Mouse (Mus musculus): ENCODE data around the gene Ankle2. TPM values are rescaled to one million over a fixed set of nuclear protein-coding genes. Genes with fewer than 3 reads are reported as not detected.

Gene Ankle2
- 38.7 and 52.6 TPM in 2 replicates for total RNA-seq (2021)
- long read RNA-seq, full-length matches to known transcripts, result 33 of 42 reads
- long read RNA-seq, partial matches to known transcripts, result 5 of 42 reads
- long read RNA-seq, other reads (novel, unspliced or antisense), result 4 of 42 reads

DNA sequence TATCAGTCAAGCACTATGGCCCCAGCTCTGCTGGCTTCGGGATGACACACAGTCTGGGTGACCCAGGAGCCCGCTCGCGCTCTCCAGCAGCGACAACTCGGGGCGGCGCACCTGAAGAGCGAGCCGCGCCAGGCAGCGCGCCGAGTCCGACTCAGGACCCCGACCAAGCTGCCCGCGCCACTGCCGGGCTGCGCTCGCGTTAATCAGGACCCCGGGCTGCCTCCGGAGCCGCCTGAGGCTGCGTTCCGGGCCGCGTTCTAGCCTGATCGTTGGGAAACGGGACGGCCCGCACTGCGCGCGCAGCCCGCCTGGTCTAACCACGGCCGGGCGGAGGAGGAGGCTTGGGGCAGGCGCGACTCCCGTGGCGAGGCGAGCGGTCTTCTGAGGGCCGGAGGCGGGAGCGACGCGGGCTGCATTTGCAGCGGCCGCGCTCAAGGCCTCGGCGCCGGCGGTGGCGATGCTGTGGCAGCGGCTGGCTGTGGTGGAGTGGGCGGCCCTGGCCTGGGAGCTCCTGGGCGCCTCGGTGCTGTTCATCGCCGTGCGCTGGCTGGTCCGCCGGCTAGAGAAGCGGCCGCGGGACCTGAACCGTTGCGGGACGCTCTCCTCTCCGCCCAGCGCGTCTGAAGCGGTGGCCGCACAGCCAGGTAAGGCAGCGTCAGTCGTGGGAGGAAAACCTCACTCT lies at the start of gene Ankle2:
TSS of gene Ankle2 (plus strand) at position 225 of the 682 bp plus-strand sequence.
- DNase-seq, result peak; percentile 93

DNA sequence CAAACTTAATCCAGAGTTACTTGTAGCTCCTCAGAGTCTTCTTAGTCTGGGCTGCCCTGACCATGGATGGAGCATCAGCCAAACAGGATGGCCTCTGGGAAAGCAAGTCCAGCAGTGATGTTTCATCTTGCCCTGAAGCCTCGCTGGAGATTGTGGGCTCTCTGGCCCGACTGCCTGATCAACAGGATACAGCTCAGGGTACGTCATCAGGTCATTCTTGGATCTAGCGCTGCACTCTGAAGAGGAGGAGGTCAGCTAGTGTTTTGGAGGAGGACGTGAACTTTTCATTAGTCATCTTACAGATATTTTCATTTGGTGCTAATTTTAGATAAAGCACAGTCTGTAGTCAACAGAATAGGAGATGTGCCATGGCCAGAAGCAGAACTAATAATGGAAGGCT lies 49.1 kb upstream of the Ankle2 start:
- DNase-seq, result peak; percentile 23

DNA sequence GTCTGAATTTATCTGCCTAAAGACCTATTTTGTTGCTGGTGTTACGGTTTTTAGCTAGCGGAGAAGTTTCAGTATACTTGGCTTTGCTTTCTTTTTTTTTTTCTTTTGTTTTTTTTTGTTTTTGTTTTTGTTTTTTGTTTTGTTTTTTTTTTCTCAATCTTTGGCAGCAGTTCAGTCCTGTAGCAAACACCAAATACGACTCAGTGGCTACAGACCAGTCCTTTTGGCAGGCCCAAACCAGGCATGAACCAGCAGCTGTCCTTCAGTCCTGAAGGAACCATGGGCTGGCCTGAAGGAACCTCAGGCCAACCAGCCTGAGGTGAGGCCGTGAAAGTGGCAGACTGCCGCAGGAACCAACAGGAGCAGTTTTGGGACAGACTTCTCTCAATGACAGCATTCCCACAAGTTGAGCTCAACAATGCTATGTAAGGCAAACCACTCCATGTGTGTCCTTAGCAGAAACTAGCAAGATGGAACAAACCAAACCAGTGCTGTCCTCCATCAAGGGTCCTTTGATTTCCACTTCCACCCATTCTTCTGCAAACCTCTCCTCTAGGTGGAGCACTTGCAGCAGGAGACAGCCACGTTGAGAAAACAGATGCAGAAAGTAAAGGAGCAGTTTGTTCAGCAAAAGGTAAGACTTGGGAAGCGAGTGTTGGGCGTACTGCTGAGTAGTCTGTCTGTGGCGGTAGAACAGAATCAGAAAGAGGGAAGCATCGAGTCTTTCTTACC lies 27.5 kb upstream of the Ankle2 start:
- DNase-seq, result no peak

DNA sequence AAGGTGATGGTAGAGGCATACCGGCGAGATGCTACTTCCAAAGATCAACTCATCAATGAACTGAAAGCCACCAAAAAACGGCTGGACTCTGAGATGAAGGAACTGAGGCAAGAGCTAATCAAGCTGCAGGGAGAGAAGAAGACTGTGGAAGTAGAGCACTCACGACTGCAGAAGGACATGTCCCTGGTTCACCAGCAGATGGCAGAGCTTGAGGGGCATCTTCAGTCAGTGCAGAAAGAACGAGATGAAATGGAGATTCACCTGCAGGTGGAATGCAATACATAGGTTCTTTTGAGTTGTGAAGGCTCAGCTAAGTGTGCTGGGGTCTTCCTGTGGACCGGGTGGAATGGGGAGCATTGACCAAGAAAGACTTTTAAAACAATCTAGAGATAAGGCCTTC lies 26.0 kb upstream of the Ankle2 start:
- DNase-seq, result no peak

DNA sequence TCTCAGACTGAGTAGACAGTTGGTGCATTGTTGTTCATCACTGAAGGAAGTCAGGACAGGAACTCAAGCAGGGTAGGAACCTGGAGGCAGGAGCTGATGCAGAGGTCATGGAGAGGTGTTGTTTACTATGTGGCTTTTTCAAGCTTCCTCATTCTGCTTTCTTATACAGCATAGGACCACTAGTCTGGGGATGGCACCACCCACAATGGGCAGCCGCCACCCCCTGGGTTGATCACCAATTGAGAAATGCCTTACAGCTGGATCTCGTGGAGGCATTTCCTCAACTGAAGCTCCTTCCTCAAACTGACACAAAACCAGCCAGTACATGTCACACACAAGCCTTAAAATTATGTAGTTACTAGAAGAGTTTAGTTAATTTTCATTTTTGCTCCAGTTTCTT lies 19.5 kb upstream of the Ankle2 start:
- no peak for DNase-seq

DNA sequence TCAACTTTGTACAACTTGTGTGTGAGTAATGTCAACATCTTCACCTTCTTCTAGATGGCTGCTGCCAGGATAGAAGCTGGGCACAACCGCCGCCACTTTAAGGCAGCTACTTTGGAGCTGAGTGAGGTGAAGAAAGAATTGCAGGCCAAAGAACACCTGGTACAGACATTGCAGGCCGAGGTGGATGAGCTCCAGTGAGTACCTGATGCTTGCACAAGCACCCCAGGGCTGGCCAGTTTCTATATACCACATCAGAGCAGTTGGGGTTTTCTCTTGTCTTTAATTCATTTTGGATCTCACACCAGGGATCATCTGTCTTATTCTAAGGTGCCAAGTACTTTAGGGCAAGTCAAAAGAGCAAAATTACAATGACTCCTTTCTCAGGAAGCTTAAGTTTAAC lies 14.0 kb upstream of the Ankle2 start:
- DNase-seq, result no peak

DNA sequence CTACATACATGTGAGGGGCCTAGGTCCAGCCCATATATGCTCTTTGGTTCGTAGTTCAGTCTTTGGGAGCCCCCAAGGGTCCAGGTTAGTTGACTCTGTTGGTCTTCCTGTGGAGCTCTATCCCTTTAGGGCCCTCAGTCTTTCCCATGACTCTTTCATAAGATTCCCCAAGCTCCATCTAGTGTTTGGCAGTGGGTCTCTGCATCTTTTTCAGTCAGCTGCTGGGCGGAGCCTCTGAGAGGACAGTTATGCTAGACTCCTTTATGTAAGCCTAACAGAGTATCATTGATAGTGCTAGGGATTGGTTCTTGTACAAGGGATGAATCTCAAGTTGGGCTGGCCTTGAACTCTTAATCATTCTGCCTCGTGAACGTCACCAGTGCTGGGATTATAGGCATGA lies 10.5 kb upstream of the Ankle2 start:
- DNase-seq, result no peak

DNA sequence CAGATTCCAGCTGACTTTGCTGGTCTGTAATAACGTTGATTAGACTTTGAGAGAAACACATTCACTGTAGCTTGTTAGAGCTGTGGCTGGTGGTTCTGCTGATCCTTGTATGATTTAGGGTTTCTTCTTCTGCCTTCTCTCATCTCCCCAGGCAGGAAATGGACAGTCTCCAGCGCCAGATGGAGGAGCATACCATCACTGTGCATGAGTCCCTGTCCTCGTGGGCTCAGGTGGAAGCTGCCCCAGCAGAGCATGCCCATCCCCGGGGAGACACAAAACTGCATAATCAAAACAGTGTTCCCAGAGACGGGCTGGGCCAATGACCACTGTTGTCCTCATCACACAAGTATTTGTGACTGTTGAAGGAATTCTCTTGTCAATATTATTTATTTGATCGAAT lies 8.0 kb upstream of the Ankle2 start:
- no peak for DNase-seq

DNA sequence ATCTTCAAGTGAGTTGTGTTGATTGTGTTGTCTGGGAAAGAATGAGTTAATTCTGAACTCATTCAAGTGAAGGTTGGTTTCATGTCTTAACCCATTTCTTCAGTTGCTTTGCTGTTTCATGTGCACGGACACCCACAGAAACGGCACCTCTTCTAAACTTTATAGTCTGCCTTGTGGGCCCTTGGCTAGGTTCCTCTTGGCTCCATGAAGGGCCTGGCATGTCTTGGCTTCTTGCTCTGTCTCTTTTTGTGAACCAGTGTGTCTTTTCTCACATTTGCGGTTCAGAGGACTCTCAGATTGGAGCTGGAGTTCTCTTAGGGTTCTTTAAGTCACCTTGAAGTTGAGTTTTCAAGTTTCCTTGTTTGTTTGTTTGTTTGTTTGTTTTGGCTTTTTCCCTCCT lies 5.7 kb upstream of the Ankle2 start:
- no peak for DNase-seq

DNA sequence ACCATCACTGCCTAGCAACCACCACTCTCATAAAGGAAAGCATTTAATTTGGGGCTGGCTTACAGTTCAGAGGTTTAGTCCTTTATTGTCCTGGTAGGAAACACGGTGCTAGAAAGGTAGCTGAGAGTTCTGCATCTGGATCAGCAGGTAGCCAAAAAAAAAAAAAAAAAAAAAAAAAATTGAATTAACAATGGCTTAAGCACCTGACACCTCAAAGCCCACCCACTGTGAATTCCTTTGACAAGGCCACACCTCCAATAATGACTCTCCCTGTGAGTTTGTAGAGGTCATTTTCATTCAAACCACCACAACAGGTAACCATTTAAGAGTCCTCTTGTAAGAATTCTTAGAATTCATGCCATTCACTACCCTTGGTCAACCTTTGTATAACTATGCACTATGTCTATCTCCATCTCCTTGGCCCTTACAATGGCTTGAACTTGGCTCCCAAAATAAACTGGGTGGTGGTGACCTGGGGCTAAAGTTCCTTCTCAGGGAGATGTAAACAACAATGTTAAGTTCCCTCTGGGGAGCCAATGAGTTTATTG lies 3.4 kb upstream of the Ankle2 start:
- no peak for DNase-seq

DNA sequence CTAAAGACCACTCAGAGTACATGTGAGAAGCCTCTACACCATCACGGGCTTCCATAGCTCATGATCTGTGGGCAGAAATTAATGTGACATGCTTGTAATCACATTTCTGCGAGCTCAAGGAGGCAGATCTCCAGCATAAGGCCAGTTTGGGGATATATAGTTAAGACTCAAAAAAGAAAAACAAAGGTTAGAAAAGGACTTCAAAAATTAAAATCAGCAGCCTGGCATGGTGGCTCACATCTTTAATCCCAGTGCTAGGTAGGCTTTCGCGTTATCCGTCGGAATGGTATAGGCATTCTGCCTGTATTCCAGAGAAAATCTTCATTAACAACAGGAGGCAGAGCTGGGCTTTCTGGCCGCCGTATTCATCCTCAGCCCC lies 414 bp upstream of the Ankle2 start:
- no peak for DNase-seq

DNA sequence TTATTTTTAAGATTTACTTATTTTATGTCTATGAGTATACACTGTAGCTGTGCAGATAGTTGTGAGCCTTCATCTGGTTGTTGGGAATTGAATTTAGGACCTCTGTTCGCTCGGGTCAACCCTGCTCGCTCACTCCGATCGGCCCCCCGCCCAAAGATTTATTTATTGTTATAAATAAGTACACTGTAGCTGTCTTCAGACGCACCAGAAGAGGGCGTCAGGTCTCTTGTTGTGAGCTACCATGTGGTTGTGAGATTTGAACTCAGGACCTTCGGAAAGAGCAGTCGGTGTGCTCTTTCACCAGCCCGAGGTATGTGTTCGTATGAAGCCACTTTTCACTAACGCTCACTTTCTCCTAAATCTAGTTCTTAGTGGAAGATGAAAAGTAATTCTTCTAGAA lies 834 bp downstream of the Ankle2 start:
- DNase-seq, result no peak

DNA sequence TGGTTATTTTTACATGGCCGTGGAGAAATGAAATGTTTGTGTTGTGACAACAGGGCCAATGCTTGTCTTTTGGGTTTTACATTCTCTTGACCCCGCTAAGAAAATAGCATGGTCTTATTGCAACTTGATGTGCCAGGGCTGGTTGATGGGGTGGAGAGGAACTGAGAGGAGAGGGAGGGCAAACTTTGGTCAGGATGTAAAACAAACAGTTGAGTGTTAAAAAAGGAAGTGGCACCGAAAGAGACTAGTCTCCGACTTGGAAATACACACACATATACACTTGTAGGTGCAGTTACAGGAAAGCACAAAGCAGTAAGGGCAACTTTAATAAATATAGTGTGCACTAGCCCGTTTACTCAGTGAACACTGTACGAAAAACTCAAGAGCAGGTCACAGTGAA lies 1.5 kb downstream of the Ankle2 start:
- no peak for DNase-seq

DNA sequence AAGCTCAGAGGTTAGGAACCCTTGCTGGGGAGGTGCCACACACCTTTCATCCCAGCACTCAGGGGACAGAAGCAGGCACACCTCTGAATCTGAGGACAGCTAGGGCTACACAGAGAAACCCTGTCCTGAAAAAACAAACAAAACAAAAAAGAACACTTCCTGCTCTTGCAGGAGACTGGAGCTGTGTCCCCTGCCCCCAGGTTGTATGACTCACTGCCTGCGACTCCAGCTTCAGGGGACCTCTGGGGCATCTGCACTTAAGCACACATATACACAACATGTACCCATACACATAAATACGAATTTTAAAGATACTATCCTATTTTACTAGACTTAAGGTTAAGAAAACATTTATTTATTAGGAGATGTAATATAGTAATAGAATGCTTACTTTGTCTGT lies 13.3 kb downstream of the Ankle2 start:
- no peak for DNase-seq

DNA sequence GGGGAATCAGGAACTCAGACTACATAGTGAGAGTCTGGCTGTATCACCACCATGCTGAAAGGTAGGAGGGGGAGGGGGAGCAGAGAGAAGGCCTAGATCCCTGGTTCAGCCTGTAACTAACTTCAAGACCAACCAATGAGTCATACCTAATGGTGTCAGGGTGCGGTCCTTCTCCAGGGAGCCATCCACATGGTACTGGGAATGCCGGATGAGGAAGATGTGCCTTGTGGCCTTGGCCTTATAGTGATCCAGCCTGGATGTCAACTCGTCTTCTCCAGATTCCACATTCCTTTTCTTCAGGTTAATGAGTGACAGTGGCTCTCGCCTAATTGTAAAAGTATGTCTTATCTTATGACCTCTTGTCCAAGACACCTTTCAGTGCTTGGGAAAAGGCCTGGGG lies 36.1 kb downstream of the Ankle2 start:
- no peak for DNase-seq

DNA sequence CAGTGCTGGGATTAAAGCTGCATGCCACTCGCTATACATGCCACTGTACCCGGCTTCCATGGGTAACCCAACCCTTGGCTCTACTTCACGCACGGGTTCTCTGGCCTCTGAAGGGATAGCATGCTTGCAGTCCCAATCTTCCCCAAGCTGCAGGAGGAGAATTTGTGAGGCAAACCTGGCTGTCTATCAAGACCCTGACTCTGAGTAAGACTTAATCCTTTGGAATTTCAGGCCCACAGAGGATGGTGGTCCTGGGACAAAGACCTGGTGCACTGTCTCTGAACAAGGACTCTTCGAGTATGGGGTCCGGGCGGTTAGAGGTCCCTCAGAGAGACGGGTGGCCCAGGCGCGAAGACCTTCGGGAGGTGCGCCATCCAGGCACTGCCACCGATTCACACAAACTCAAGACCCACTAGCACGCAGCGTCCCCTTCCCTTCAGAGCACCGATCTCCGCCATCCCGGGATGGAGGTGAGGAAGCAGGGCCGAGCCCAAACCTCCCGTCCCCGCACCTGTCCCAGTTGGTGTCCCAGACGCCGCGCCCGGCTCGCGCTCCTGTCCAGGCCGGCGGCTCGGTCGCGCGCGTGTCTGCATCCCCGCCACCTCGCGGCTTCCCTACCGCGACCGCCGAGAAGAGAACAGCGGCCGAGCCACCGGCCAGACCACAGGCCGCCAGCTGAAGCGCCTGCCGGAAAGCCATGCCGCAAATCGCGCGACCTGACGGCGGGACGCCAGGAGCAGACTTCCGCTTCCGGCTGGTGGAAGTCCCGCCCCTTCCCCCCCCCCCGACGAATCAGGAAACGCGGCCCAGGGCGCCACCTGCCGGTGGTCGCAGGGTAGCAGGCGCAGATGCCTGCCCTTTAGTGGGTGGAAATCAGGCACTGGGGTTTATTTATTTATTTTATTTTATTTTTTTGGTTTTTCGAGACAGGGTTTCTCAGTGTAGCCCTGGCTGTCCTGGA lies 38.6 kb downstream of the Ankle2 start, which contains the start of gene Pgam5:
TSS of gene Pgam5 (minus strand) at position 773 of the 961 bp plus-strand sequence.
- peak; percentile 95 for DNase-seq

DNA sequence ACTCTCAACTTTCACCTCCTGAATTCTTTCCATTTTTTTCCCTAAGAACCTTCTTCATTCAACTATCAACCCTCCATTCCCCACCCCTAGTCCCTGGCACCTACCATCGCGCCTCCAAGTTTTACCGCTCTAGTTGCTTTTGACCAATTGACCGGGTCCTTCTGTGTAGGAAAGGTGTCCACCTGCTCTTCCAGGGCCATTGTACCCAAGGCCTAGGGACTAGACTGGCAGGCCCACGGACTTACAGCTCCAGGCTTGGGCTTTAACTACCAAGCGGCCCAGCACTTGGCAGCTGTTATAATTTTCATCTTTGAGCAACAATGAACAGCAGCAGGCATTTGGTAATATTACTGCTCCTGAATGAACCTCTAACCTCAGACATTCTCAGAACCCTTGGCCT lies 39.4 kb downstream of the Ankle2 start:
- DNase-seq, result no peak

DNA sequence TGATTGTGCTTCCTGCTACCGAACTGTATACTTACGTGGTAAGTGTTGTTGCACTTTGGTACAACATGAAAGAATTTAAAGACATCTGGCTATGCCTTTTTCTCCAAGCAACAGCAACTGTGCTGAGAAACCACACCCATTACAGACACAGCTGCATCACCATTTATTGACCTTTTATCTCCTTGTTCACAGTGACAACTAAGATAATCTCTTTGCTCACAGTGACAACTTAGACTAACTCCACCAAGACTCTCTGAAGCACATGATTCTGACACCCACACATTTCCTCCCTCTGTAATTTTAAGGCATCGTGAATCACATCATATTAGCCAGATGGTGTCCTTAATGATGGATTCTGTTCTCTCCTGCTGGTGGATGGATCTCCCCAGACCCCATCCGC lies 43.3 kb downstream of the Ankle2 start:
- DNase-seq, result no peak

DNA sequence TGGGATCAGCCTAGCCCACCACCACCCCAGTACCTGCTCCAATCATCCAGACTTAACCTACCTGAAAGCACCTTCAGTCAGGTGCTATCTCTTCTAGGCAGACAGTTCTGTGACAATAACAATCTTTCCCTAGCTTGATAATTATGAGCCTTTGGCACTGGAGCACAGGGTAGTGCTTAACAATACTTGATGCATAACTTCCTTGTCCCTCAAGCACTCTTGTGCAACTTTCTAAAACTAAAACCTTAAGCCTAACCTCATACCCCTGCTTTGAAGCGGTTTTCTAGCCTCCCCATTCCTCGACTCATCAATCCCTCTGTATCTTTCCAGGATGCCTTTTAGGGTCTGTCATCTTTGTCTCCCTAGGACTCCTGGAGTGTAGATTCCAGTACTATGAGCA lies 44.0 kb downstream of the Ankle2 start:
- no peak for DNase-seq

DNA sequence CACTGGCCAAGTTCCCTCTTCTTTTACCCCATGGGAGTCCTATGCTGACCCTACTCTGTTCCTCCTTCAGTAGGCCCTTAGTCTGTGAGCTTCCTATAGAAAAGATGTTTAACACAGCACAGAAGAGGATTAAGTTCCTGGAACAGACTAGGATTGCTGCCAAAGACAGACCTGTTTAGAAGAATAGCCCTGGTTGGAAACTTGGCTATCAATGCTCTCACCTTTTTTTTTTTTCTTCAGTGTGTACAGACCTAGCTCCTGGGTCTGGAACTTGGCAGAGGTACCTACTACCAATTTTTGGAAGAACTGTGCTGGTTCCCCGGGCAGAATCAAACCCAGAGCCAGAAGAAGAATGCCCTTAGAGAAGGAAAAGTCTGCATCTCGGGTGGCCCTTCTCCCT lies 45.6 kb downstream of the Ankle2 start:
- no peak for DNase-seq

DNA sequence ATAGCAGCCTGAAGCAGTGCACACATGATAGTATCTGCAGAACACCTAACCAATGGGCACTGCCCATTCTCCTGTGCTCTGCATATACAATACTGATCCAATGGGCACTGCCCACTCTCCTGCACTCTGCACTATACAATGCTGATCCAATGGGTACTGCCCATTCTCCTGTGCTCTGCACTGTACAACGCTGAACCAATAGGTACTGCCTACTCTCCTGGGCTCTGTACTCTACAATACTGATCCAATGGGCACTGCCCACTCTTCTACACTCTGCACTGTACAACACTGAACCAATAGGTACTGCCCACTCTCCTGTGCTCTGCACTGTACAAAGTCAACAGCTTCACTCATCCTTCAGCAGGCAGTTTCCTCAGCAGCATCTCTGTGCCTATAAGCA lies 46.1 kb downstream of the Ankle2 start:
- no peak for DNase-seq

DNA sequence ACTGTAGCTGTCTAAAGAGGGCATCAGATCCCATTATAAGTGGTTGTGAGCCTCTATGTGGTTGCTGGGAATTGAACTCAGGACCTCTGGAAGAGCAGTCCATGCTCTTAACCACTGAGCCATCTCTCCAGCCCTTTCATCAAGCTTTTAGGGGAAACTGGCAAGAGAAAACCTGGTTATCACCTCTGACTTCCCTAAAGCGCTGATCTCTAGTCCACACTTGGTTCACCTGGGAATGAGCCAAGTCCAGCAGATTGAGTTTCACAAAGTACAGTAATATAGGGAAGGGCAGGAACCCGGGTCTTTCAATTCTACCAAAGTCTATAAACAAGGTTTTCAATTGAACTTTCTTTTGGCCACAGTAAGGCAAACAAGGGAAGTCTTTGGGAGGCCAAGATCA lies 51.2 kb downstream of the Ankle2 start:
- no peak for DNase-seq
